Mouse (Mus musculus): ENCODE data around the gene Snrk. TPM values are rescaled to one million over a fixed set of nuclear protein-coding genes. Genes with fewer than 3 reads are reported as not detected.
"Not testable (repeated sequence)": the region's sequence is repeated elsewhere in the genome, so short reads cannot be mapped to it uniquely, and the experiment has no call there.

Snrk gene
- polyA plus RNA-seq, 1 experiment from 2014 or later: 33.2 TPM

- Histone ChIP-seq H3K36me3 (replicated peaks) (peaks cover 28% of the 10 kb centered on the region), H3K27me3 (replicated peaks; ENCODE audit: low read depth, poor library complexity, severe bottlenecking) (no peaks in the 10 kb centered on the region), H3K27ac (replicated peaks) (no peak overlapping the region), H3K4me1 (no peaks in the 10 kb centered on the region), H3K9me3 (peaks cover 3% of the 10 kb centered on the region; the same call in 1 of the 2 replicates), H3K4me3 (no peak overlapping the region)
- WGBS: 93% methylated on average over 4 of the region's 4 CpGs
- no peak for DNase-seq (ENCODE audit: low spot score)
These were observed 35.0 kb downstream of the Snrk start for GRCm38 (mm10) chr9:122152063-122152462.

GRCm38 (mm10) chr9:122152501-122152900 lies 35.4 kb downstream of the Snrk start:
- Histone ChIP-seq H3K27me3 (replicated peaks; ENCODE audit: low read depth, poor library complexity, severe bottlenecking) (no peaks in the 10 kb centered on the region), H3K27ac (replicated peaks) (no peak overlapping the region), H3K9me3 (peaks cover 3% of the 10 kb centered on the region; the same call in 1 of the 2 replicates), H3K36me3 (replicated peaks) (peaks cover 32% of the 10 kb centered on the region), H3K4me1 (no peaks in the 10 kb centered on the region), H3K4me3 (no peak overlapping the region)
- WGBS: 81% methylated on average over 1 of the region's 1 CpGs
- DNase-seq (ENCODE audit: low spot score): no peak

GRCm38 (mm10) chr9:122153436-122153835 lies 36.4 kb downstream of the Snrk start:
- H3K36me3 ChIP-seq (replicated peaks): peaks cover 41% of the 10 kb centered on the region
- WGBS: 86% methylated on average over 3 of the region's 3 CpGs
- H3K27ac ChIP-seq (replicated peaks): no peak overlapping the region
- H3K9me3 ChIP-seq: peaks cover 3% of the 10 kb centered on the region; the same call in 1 of the 2 replicates
- no peak for DNase-seq (ENCODE audit: low spot score)
- no peaks in the 10 kb centered on the region for H3K4me1 ChIP-seq
- H3K4me3 ChIP-seq: no peak overlapping the region
- no peaks in the 10 kb centered on the region for H3K27me3 ChIP-seq (replicated peaks; ENCODE audit: low read depth, poor library complexity, severe bottlenecking)

GRCm38 (mm10) chr9:122155193-122155592 lies 38.1 kb downstream of the Snrk start:
- no peak overlapping the region for H3K4me3 ChIP-seq
- H3K27ac ChIP-seq (replicated peaks): no peak overlapping the region
- peaks cover 3% of the 10 kb centered on the region; the same call in 1 of the 2 replicates for H3K9me3 ChIP-seq
- 98% methylated on average over 1 of the region's 1 CpGs for WGBS
- H3K27me3 ChIP-seq (replicated peaks; ENCODE audit: low read depth, poor library complexity, severe bottlenecking): no peaks in the 10 kb centered on the region
- DNase-seq (ENCODE audit: low spot score): no peak
- H3K36me3 ChIP-seq (replicated peaks): peaks cover 48% of the 10 kb centered on the region
- no peaks in the 10 kb centered on the region for H3K4me1 ChIP-seq

GRCm38 (mm10) chr9:122156389-122157078 lies 39.5 kb downstream of the Snrk start:
- WGBS: 82% methylated on average over 5 of the region's 5 CpGs
- Histone ChIP-seq H3K4me1 (no peaks in the 10 kb centered on the region), H3K4me3 (no peak overlapping the region), H3K9me3 (peaks cover 3% of the 10 kb centered on the region; the same call in 1 of the 2 replicates), H3K27me3 (replicated peaks; ENCODE audit: low read depth, poor library complexity, severe bottlenecking) (no peaks in the 10 kb centered on the region), H3K27ac (replicated peaks) (no peak overlapping the region), H3K36me3 (replicated peaks) (peaks cover 59% of the 10 kb centered on the region)
- DNase-seq (ENCODE audit: low spot score): no peak

- 97% methylated on average over 14 of the region's 14 CpGs for WGBS
- peaks cover 59% of the 10 kb centered on the region for H3K36me3 ChIP-seq (replicated peaks)
- DNase-seq (ENCODE audit: low spot score): no peak
These were observed 40.0 kb downstream of the Snrk start for GRCm38 (mm10) chr9:122157079-122157441.

GRCm38 (mm10) chr9:122164535-122164934 lies 47.5 kb downstream of the Snrk start:
- H3K27me3 ChIP-seq (replicated peaks; ENCODE audit: low read depth, poor library complexity, severe bottlenecking): no peaks in the 10 kb centered on the region
- H3K4me3 ChIP-seq: no peak overlapping the region
- no peak for DNase-seq (ENCODE audit: low spot score)
- H3K36me3 ChIP-seq (replicated peaks): peaks cover 67% of the 10 kb centered on the region
- no peak overlapping the region for H3K27ac ChIP-seq (replicated peaks)
- H3K9me3 ChIP-seq: no peaks in the 10 kb centered on the region
- no peaks in the 10 kb centered on the region for H3K4me1 ChIP-seq
- WGBS: 91% methylated on average over 4 of the region's 4 CpGs

More at GRCm38 (mm10) chr9:122157079-122157441, 40.0 kb downstream of the Snrk start:
- no peaks in the 10 kb centered on the region for H3K4me1 ChIP-seq
- no peaks in the 10 kb centered on the region for H3K27me3 ChIP-seq (replicated peaks; ENCODE audit: low read depth, poor library complexity, severe bottlenecking)
- peaks cover 3% of the 10 kb centered on the region; the same call in 1 of the 2 replicates for H3K9me3 ChIP-seq
- no peak overlapping the region for H3K4me3 ChIP-seq
- no peak overlapping the region for H3K27ac ChIP-seq (replicated peaks)

- not testable (repeated sequence) for DNase-seq (ENCODE audit: low spot score); H3K9me3 ChIP-seq; H3K4me1 ChIP-seq; H3K27me3 ChIP-seq (replicated peaks; ENCODE audit: low read depth, poor library complexity, severe bottlenecking); H3K27ac ChIP-seq (replicated peaks); H3K4me3 ChIP-seq
- WGBS: 91% methylated on average over 5 of the region's 5 CpGs
- peaks cover 69% of the 10 kb centered on the region for H3K36me3 ChIP-seq (replicated peaks)
These were observed 50.7 kb downstream of the Snrk start for GRCm38 (mm10) chr9:122167719-122168118.

- no peak for DNase-seq (ENCODE audit: low spot score)
- Histone ChIP-seq H3K4me3 (no peak overlapping the region), H3K36me3 (replicated peaks) (peaks cover 48% of the 10 kb centered on the region), H3K9me3 (no peaks in the 10 kb centered on the region), H3K27ac (replicated peaks) (no peak overlapping the region), H3K27me3 (replicated peaks; ENCODE audit: low read depth, poor library complexity, severe bottlenecking) (no peaks in the 10 kb centered on the region), H3K4me1 (no peaks in the 10 kb centered on the region; the same call in none of the 2 replicates)
- WGBS: 94% methylated on average over 6 of the region's 6 CpGs
These were observed 52.8 kb downstream of the Snrk start for GRCm38 (mm10) chr9:122169901-122170300.

GRCm38 (mm10) chr9:122172612-122173186 lies 55.6 kb downstream of the Snrk start:
- Histone ChIP-seq H3K9me3 (no peaks in the 10 kb centered on the region), H3K27ac (replicated peaks) (no peak overlapping the region), H3K4me1 (no peaks in the 10 kb centered on the region; the same call in none of the 2 replicates), H3K36me3 (replicated peaks) (peaks cover 21% of the 10 kb centered on the region), H3K27me3 (replicated peaks; ENCODE audit: low read depth, poor library complexity, severe bottlenecking) (no peaks in the 10 kb centered on the region), H3K4me3 (no peak overlapping the region)
- DNase-seq (ENCODE audit: low spot score): no peak
- WGBS: 86% methylated on average over 11 of the region's 11 CpGs

- no peaks in the 10 kb centered on the region for H3K27me3 ChIP-seq (replicated peaks; ENCODE audit: low read depth, poor library complexity, severe bottlenecking)
- no peaks in the 10 kb centered on the region for H3K9me3 ChIP-seq
- DNase-seq (ENCODE audit: low spot score): no peak
- peaks cover 8% of the 10 kb centered on the region for H3K4me1 ChIP-seq
- H3K27ac ChIP-seq (replicated peaks): no peak overlapping the region
- peaks cover 16% of the 10 kb centered on the region for H3K36me3 ChIP-seq (replicated peaks)
- 86% methylated on average over 9 of the region's 9 CpGs for WGBS
- H3K4me3 ChIP-seq: no peak overlapping the region
These were observed 56.6 kb downstream of the Snrk start for GRCm38 (mm10) chr9:122173405-122174233.

GRCm38 (mm10) chr9:122174723-122175122 lies 57.7 kb downstream of the Snrk start:
- no peak overlapping the region for H3K4me3 ChIP-seq
- H3K9me3 ChIP-seq: no peaks in the 10 kb centered on the region
- no peak overlapping the region for H3K27ac ChIP-seq (replicated peaks)
- WGBS: 94% methylated on average over 6 of the region's 6 CpGs
- H3K36me3 ChIP-seq (replicated peaks): peaks cover 14% of the 10 kb centered on the region
- no peak for DNase-seq (ENCODE audit: low spot score)
- no peaks in the 10 kb centered on the region for H3K27me3 ChIP-seq (replicated peaks; ENCODE audit: low read depth, poor library complexity, severe bottlenecking)
- peaks cover 15% of the 10 kb centered on the region for H3K4me1 ChIP-seq

Data from embryonic facial prominence, embryonic 10.5 days (tissue).